Mouse (Mus musculus) right cerebral cortex, adult 18-20 months (tissue): Measurements from ENCODE around the gene Mavs.

Experiments used
- DNase-seq: peaks from one replicate; pipeline ENCODE4 v3.0.0; 2022; ENCODE audit warnings: mixed read lengths

Mavs gene

GRCm38 (mm10) chr2:131233307-131234126 is at the start of gene Mavs:
Gene Mavs, plus strand, starts transcription at chr2:131234063.
- DNase-seq, result peak; percentile 95

DNA sequence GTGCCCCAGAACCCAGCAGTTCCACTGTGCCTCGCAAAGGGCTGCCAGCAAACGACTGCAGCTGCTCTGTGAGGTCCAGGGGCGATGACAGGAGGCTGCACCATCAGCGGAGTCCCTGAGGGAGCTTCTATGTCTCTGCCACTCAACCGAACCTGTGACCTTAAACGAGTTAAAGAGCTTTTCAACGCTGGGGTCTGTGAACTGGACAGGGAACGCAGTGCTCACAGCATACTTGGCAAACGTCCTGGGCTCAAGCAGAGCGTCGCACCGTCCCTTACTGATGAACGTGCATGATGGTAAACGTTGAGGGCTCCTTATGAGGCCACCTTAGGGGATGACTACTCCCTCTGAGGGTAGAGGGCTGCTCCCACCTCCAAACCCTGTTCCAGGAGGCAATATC is 47.5 kb upstream of the Mavs start:
- no peak for DNase-seq

DNA sequence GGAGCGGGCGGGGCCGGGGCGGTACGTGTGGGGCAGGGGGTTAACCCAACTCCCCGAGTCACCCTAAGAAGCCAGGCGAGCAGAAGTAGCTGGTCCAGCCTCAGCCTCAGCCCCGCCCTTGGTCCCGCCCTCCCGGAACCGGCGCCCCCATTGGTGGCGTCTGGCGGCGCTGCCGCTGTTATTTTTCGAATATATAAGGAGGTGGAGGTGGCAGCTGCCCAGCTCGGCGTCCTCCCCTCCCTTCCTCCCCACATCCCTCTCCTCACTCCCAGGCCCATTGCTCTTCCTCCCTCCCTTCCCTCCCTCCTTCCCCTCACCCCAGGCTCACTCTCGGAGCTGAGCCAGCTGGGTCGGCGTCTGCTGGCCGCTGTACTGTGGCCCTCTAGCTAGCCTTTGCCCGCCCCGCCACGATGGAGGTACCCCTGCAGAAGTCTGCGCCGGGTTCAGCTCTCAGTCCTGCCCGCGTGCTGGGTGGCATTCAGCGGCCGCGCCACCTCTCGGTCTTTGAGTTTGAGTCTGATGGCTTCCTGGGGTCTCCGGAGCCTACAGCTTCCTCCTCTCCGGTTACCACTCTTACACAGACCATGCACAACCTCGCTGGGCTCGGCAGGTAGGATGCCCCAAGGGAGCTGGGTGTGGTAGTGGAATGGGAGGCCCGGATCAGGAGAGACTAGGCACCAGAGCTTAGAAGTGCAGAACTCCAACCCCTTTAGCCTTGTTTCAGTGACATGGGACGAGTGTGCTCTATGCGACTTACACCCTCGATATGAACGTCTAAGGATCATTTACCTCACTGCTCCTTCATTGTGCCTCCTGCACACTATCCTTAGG is 46.9 kb upstream of the Mavs start, which contains the start of the genes Cdc25b and Spef1:
TSS of gene Cdc25b (plus strand) at position 179 of the 831 bp plus-strand sequence.
TSS of gene Spef1 (minus strand) at position 512 of the 831 bp plus-strand sequence.
- peak; percentile 83 for DNase-seq

DNA sequence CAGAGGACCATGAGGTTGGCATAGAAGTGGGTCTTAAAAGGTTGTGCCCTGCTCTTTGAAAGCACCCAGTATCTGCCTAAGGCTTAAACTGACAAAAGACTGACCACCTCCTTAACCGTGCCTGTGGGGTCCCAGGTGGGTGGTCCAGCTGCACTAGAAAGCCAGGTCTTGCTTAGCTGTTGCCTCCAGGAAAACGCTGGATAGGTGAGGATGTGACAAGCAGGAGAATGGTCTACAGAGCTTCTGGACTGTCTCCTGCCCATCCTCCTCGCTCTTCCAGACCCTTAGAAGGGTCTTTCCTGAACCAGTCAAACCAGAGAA is 46.3 kb upstream of the Mavs start:
- no peak for DNase-seq

DNA sequence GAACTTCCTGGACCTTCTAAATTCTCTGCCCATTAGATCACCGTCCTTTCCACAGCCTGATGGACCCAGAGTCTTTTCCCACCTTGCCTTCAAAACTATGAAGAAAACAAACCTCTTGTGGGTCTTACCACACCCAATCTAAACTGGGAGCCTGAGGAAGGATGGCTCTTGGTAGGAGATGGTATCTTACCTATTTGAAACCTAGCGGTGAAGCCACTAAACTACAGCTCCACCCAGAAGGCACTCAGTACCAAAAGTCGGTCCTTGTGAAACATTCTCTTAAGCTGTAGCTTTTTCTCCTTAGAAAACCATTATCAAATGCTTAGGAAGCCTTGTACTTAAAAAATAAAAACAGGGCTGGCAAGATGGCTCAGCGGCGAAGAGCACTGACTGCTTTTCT is 45.6 kb upstream of the Mavs start:
- no peak for DNase-seq

- DNase-seq, result no peak
These were observed 44.1 kb upstream of the Mavs start for GRCm38 (mm10) chr2:131189521-131190309.

GRCm38 (mm10) chr2:131190344-131191004 is 43.4 kb upstream of the Mavs start:
- no peak for DNase-seq

DNA sequence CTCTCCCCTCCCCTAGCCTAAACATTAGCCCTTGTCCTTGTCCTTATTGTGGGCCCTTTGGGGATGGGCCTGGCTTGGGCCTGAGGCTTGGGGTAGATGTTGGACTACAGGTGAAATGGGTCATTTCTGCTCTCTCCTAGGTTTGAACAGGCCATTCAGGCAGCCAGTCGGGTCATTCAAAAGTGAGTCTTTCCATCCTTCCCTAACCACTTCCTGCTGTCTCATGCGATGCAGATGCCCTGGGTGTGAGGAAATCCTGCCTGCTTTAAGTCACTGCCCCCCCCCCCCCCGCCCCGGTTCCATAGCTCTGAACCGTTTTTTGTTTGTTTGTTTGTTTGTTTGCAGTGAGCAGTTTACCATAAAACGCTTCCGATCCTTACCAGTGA is 42.9 kb upstream of the Mavs start:
- DNase-seq, result no peak

- DNase-seq, result no peak
These were observed 37.1 kb upstream of the Mavs start for GRCm38 (mm10) chr2:131196606-131197316.

DNA sequence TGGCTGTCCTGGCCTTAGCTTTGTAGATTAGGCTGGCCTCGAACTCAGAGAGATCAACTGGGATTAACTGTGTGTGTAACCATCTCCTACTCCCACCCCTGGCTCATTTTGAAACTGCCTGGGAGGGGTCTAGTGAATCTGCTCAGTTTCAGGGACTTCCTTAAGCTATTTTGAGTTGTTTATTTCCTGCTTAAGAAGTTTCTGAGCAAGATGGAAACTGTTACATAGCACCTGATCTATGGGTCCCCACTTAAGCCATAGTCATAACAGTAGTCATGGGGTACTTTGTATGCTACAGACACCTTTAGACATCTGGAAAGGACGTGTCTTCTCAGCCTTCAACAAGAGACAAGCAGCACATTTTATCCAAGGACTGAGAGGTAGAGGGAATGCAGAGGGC is 33.2 kb upstream of the Mavs start:
- no peak for DNase-seq

DNA sequence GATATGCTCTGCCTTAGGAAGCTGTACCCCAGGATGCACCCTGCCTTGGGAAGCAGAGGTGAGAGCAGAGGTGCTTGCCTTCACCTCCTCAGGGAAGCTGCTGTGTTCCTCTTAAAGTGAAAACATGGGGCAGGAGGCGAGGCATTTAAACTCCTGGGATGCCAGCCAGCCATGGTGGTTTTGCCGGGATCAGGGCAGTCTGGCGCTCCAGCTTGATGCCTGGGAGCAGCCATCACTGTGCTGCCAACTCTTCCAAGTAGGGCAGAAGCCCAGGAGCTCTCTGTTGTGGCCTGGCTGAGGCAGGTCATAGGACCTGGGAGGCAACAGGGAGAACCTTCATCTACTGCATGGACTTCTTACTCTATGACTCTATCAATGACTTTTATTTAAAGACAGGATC is 32.6 kb upstream of the Mavs start:
- DNase-seq, result no peak

- DNase-seq, result no peak
These were observed 29.9 kb upstream of the Mavs start for GRCm38 (mm10) chr2:131203816-131204409.

GRCm38 (mm10) chr2:131204410-131204981 is 29.4 kb upstream of the Mavs start:
- DNase-seq, result peak; percentile 88

DNA sequence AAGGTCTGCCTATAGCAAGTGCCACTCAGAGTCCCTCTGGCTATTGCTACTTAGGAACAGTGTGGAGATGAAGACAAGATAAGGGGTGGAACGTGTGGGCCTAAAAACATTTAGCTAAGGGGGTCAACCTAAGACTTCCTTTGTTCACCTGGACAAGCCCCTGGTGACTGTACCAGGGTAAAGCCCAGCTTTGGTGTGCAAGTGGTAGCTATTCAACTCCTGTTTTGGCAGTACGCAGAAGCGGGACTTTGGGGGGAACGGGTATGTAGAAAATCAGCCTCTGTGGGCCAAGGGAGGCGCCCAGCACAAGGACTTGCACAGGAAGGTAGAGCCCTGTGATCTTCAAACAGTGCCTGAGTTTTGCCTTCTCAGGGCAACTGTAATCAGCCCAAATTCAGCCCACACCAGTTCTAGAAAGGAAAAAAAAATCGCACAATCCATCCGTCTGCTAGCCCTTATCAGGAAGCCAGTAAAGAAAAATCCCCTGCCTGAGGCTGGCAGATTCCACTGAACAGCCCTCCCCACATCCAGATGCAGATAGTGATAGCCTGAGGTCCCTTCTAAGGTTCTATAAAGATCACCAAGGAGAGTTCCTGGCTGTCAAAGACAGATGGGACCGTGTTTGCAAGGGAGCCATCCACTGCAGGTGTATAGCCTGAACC is 28.2 kb upstream of the Mavs start:
- DNase-seq, result no peak

DNA sequence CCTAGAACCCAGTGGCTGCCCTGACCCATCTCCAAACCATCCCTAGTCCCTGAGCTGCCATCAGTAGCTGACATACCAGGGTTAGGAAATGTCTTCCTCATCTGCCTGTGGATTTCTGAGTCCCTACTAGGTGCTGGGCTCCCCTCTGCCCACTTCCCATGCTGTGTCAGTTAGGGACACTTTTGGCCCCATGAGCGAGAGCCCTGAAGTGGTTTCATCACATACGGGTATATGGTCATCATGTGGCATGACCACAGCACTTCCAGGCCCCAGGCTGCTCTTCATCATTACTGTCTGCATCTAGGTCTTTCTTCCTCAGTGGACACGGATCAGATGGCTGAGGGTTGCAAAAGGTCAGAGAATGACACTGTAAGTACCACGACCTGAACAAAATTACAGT is 27.1 kb upstream of the Mavs start, which contains the start of gene Ap5s1:
TSS of gene Ap5s1 (plus strand) at position 301 of the 400 bp plus-strand sequence.
- DNase-seq, result no peak

DNA sequence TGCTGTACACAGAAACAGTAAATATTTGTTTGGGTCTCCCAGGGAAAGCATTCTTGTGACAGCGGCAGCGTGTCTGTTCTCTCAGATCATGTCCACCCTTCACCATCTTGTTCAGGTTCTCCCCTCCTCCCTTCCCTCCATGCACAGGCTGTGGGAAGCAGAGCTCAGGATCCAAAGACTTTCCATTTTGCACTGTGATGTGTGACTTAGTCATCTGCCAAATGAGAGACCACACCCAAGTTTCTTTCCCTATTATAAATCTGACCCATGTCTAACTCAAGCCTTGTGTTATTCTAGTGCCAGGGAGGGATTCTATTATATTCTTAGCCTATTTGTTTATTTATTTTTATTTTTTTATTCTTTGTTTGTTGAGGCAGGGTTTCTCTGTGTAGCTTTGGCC is 25.5 kb upstream of the Mavs start:
- no peak for DNase-seq

DNA sequence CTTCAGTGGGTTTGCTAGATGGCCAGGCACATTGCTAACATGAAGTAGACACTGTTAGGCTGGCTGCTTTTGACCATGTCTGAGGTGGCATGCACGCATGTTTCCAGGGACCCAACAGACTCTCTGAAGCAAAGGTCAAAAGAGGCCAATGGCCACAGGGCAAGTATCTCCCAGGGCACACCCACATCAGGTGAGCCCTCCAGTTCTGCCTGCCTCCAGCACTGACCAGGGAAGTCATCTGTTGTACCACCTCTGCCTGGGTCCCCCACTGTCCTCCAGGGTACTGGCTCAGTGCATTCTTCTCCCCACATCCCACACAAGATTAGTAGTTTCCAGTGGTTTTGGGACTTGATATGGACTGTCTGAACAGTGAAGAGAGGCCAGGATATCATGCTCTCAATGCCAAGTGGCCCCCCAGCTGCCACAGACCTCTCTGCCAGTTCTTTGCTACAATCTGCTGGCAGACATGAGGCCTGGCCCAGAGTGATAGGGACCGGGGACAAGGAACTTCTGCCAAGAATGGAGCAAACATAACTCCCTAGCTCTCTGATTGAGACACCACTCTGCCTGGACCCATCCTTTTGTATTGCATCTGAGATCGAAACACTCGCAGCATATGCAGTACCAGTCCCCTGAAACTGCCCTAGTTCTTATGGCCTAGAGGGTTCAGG is 24.6 kb upstream of the Mavs start:
- no peak for DNase-seq

- DNase-seq, result peak; percentile 96
These were observed 23.7 kb upstream of the Mavs start for GRCm38 (mm10) chr2:131209969-131210792.

DNA sequence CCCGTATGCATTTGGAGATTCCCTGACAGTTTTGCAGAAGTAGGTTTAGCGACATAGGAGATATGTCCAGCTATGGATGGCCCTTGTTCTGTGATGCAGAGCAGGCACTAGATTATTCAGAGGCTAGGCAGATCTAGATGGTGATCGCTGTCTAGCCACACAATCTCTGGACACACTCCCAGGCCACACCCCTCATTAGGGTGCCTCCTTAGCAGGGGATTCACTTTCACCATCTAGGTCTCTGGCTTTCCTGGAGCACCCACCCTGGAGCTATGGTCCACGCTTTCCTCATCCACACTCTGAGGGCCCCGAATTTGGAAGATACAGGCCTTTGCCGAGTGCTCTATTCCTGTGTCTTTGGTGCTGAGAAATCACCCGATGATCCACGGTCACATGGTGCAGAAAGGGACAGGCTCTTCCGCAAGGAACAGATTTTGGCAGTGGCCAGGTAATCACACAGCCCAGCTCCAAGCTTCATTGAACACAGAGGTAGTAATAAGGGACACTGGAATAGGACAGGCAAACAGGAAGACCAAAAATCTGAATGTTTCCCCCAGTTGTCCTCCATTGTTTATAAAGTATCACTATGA is 22.7 kb upstream of the Mavs start:
- no peak for DNase-seq
